Mouse (Mus musculus) MEL (cell line): Measurements from ENCODE around the gene Sf1. TPM values are rescaled to one million over a fixed set of nuclear protein-coding genes. Genes with fewer than 3 reads are reported as not detected.

Experiments used
- DNase-seq: peaks from one replicate; pipeline ENCODE4 v3.0.0; 2011; ENCODE audit warnings: low read depth, low spot score
- H3K27ac ChIP-seq: 2 replicates; pipeline ENCODE4 v1.5.1; 2012; ENCODE audit warnings: low read depth, mild to moderate bottlenecking, control low read depth, low read length, moderate library complexity; ENCODE audit not compliant: control insufficient read depth
- H3K27me3 ChIP-seq, 2 experiments: fragments of 150-350 bp in 1 of 2; sonication (generic) in 1 of 2; 2 replicates each; pipeline ENCODE4 v1.6.1; 2012; ENCODE audit warnings: low read length in 2 of 2, mild to moderate bottlenecking in 2 of 2, improper control_type of control experiment in 1 of 2, moderate library complexity in 1 of 2; ENCODE audit not compliant: insufficient read depth in 2 of 2, control insufficient read depth in 1 of 2
- H3K36me3 ChIP-seq, 2 experiments: 2 replicates each; pipeline ENCODE4 v1.6.1; 2012 to 2014; ENCODE audit warnings: low read length in 2 of 2, improper control_type of control experiment in 1 of 2, inconsistent platforms in 1 of 2, mild to moderate bottlenecking in 1 of 2; ENCODE audit not compliant: insufficient read depth in 2 of 2, control insufficient read depth in 1 of 2
- H3K4me1 ChIP-seq, 2 experiments: fragments of 150-350 bp in 1 of 2; sonication (generic) in 1 of 2; 2 replicates each; pipeline ENCODE4 v1.6.1; 2012; ENCODE audit warnings: low read length in 2 of 2, improper control_type of control experiment in 1 of 2, mild to moderate bottlenecking in 1 of 2; ENCODE audit not compliant: insufficient read depth in 2 of 2, control insufficient read depth in 1 of 2
- H3K4me3 ChIP-seq, 2 experiments: fragments of 150-350 bp in 1 of 2; sonication (generic) in 1 of 2; 2 replicates each; pipeline ENCODE4 v1.5.1; 2012; ENCODE audit warnings: low read depth in 2 of 2, low read length in 2 of 2, mild to moderate bottlenecking in 2 of 2, moderate library complexity in 2 of 2, control low read depth in 1 of 2, improper control_type of control experiment in 1 of 2; ENCODE audit not compliant: control insufficient read depth in 1 of 2, insufficient read depth in 1 of 2
- H3K79me2 ChIP-seq: 2 replicates; pipeline ENCODE4 v1.6.1; 2012; ENCODE audit warnings: mild to moderate bottlenecking, low read length, moderate library complexity; ENCODE audit not compliant: control insufficient read depth, poor library complexity, insufficient read depth
- H3K9ac ChIP-seq: 2 replicates; pipeline ENCODE4 v1.6.1; 2012; ENCODE audit warnings: low read depth, mild to moderate bottlenecking, control low read depth, low read length, moderate library complexity; ENCODE audit not compliant: control insufficient read depth, poor library complexity, severe bottlenecking
- H3K9me3 ChIP-seq: fragments of 150-350 bp; sonication (generic); replicated peaks from 2 replicates; pipeline ENCODE4 v1.6.1; 2012; ENCODE audit warnings: mild to moderate bottlenecking, low read length, improper control_type of control experiment, moderate library complexity; ENCODE audit not compliant: insufficient read depth
- CHD2 ChIP-seq: IDR thresholded peaks from 2 replicates; pipeline ENCODE4 v1.6.1; 2011; ENCODE audit warnings: low read length, improper control_type of control experiment
- CTCF ChIP-seq, 3 experiments: IDR thresholded peaks in 2 of 3; conservative IDR thresholded peaks in 1 of 3; 2 replicates each; pipeline ENCODE4 v1.5.1; 2011 to 2012; ENCODE audit warnings: low read length in 3 of 3, low read depth in 2 of 3, mild to moderate bottlenecking in 2 of 3, improper control_type of control experiment in 1 of 3, inconsistent platforms in 1 of 3, mixed read lengths in 1 of 3, moderate library complexity in 1 of 3; ENCODE audit not compliant: control insufficient read depth in 1 of 3, insufficient read depth in 1 of 3, poor library complexity in 1 of 3, severe bottlenecking in 1 of 3
- E2F4 ChIP-seq: IDR thresholded peaks from 2 replicates; pipeline ENCODE4 v1.6.1; 2011; ENCODE audit warnings: low read depth, low read length, improper control_type of control experiment, borderline replicate concordance
- EP300 ChIP-seq, 2 experiments: IDR thresholded peaks; 2 replicates each; pipeline ENCODE4 v1.6.1; 2011; ENCODE audit warnings: improper control_type of control experiment in 2 of 2, low read length in 2 of 2, low read depth in 1 of 2, mild to moderate bottlenecking in 1 of 2
- ETS1 ChIP-seq: IDR thresholded peaks from 2 replicates; pipeline ENCODE4 v1.6.1; 2012; ENCODE audit warnings: low read depth, mild to moderate bottlenecking, inconsistent platforms, low read length, improper control_type of control experiment, moderate library complexity
- GABPA ChIP-seq: IDR thresholded peaks from 2 replicates; pipeline ENCODE4 v1.6.1; 2012; ENCODE audit warnings: low read depth, mild to moderate bottlenecking, inconsistent platforms, low read length, improper control_type of control experiment, moderate library complexity
- GATA1 ChIP-seq: IDR thresholded peaks from 2 replicates; pipeline ENCODE4 v1.6.1; 2011; ENCODE audit warnings: low read depth, low read length, improper control_type of control experiment
- HCFC1 ChIP-seq: IDR thresholded peaks from 2 replicates; pipeline ENCODE4 v1.6.1; 2012; ENCODE audit warnings: low read depth, mild to moderate bottlenecking, inconsistent platforms, low read length, improper control_type of control experiment, moderate library complexity
- JUND ChIP-seq: IDR thresholded peaks from 2 replicates; pipeline ENCODE4 v1.6.1; 2011; ENCODE audit warnings: low read depth, mild to moderate bottlenecking, improper control_type of control experiment, low read length
- MAFK ChIP-seq: IDR thresholded peaks from 2 replicates; pipeline ENCODE4 v1.6.1; 2011; ENCODE audit warnings: low read depth, mild to moderate bottlenecking, low read length, improper control_type of control experiment, borderline replicate concordance
- MAX ChIP-seq: IDR thresholded peaks from 2 replicates; pipeline ENCODE4 v1.6.1; 2011; ENCODE audit warnings: low read length, improper control_type of control experiment
- MEF2A ChIP-seq: IDR thresholded peaks from 2 replicates; pipeline ENCODE4 v1.6.1; 2014; ENCODE audit warnings: low read depth, mild to moderate bottlenecking, inconsistent platforms, low read length, improper control_type of control experiment; ENCODE audit not compliant: poor library complexity, insufficient replicate concordance, severe bottlenecking; ENCODE audit errors: extremely low read depth
- MXI1 ChIP-seq: IDR thresholded peaks from 2 replicates; pipeline ENCODE4 v1.6.1; 2011; ENCODE audit warnings: mild to moderate bottlenecking, low read depth, low read length, improper control_type of control experiment
- MYB ChIP-seq: IDR thresholded peaks from 2 replicates; pipeline ENCODE4 v1.6.1; 2011; ENCODE audit warnings: mild to moderate bottlenecking, low read depth, low read length, improper control_type of control experiment
- MYC ChIP-seq: IDR thresholded peaks from 2 replicates; pipeline ENCODE4 v1.6.1; 2011; ENCODE audit warnings: low read depth, mild to moderate bottlenecking, low read length, improper control_type of control experiment, moderate library complexity
- NELFE ChIP-seq: IDR thresholded peaks from 2 replicates; pipeline ENCODE4 v1.6.1; 2011; ENCODE audit warnings: low read depth, low read length, improper control_type of control experiment
- NRF1 ChIP-seq: IDR thresholded peaks from 2 replicates; pipeline ENCODE4 v1.6.1; 2014; ENCODE audit warnings: low read depth, mild to moderate bottlenecking, inconsistent platforms, low read length, improper control_type of control experiment, moderate library complexity; ENCODE audit not compliant: poor library complexity, insufficient read depth, severe bottlenecking
- POLR2A ChIP-seq, 2 experiments: IDR thresholded peaks; 2 replicates each; pipeline ENCODE4 v1.6.1; 2011 to 2012; ENCODE audit warnings: low read length in 2 of 2, mild to moderate bottlenecking in 2 of 2, control low read depth in 1 of 2, improper control_type of control experiment in 1 of 2, low read depth in 1 of 2, moderate library complexity in 1 of 2; ENCODE audit not compliant: control insufficient read depth in 1 of 2, insufficient read depth in 1 of 2, poor library complexity in 1 of 2
- POLR2AphosphoS2 ChIP-seq: IDR thresholded peaks from 2 replicates; pipeline ENCODE4 v1.6.1; 2011; ENCODE audit warnings: low read length, improper control_type of control experiment
- POLR2AphosphoS5 ChIP-seq: IDR thresholded peaks from 2 replicates; pipeline ENCODE4 v1.6.1; 2012; ENCODE audit warnings: low read depth, borderline replicate concordance, mild to moderate bottlenecking, inconsistent platforms, low read length, moderate library complexity, mixed read lengths
- RCOR1 ChIP-seq: IDR thresholded peaks from 2 replicates; pipeline ENCODE4 v1.6.1; 2012; ENCODE audit warnings: low read depth, mild to moderate bottlenecking, inconsistent platforms, low read length, improper control_type of control experiment
- SIN3A ChIP-seq: IDR thresholded peaks from 2 replicates; pipeline ENCODE4 v1.6.1; 2012; ENCODE audit warnings: low read length, improper control_type of control experiment, inconsistent platforms
- SMC3 ChIP-seq: IDR thresholded peaks from 2 replicates; pipeline ENCODE4 v1.6.1; 2011; ENCODE audit warnings: low read depth, low read length, improper control_type of control experiment
- TAL1 ChIP-seq: IDR thresholded peaks from 2 replicates; pipeline ENCODE4 v1.6.1; 2012; ENCODE audit warnings: mild to moderate bottlenecking, inconsistent platforms, low read length, moderate library complexity, mixed read lengths
- TBP ChIP-seq: IDR thresholded peaks from 2 replicates; pipeline ENCODE4 v1.8.0; 2011; ENCODE audit warnings: low read depth, low read length, improper control_type of control experiment
- TCF12 ChIP-seq: IDR thresholded peaks from 2 replicates; pipeline ENCODE4 v1.6.1; 2014; ENCODE audit warnings: low read depth, mild to moderate bottlenecking, inconsistent platforms, low read length, improper control_type of control experiment, moderate library complexity
- UBTF ChIP-seq: IDR thresholded peaks from 2 replicates; pipeline ENCODE4 v1.6.1; 2012; ENCODE audit warnings: low read depth, mild to moderate bottlenecking, inconsistent platforms, low read length, improper control_type of control experiment, moderate library complexity, borderline replicate concordance; ENCODE audit not compliant: insufficient read depth
- USF1 ChIP-seq: IDR thresholded peaks from 2 replicates; pipeline ENCODE4 v1.6.1; 2014; ENCODE audit warnings: low read depth, mild to moderate bottlenecking, inconsistent platforms, low read length, improper control_type of control experiment, moderate library complexity
- ZC3H11A ChIP-seq: IDR thresholded peaks from 2 replicates; pipeline ENCODE4 v1.6.1; 2012; ENCODE audit warnings: low read depth, mild to moderate bottlenecking, inconsistent platforms, low read length, improper control_type of control experiment
- ZKSCAN1 ChIP-seq: IDR thresholded peaks from 2 replicates; pipeline ENCODE4 v1.6.1; 2012; ENCODE audit warnings: low read depth, mild to moderate bottlenecking, inconsistent platforms, low read length, improper control_type of control experiment, moderate library complexity
- ZMIZ1 ChIP-seq: IDR thresholded peaks from 2 replicates; pipeline ENCODE4 v1.6.1; 2012; ENCODE audit warnings: low read depth, mild to moderate bottlenecking, inconsistent platforms, low read length, improper control_type of control experiment, moderate library complexity
- ZNF384 ChIP-seq: IDR thresholded peaks from 2 replicates; pipeline ENCODE4 v1.6.1; 2012; ENCODE audit warnings: low read depth, mild to moderate bottlenecking, inconsistent platforms, low read length, improper control_type of control experiment
- polyA plus RNA-seq, 2 experiments: library from polyadenylated mRNA; stranded (reverse) in 1 of 2; unstranded in 1 of 2; fragments of >175 nt in 1 of 2; fragments of >200 nt in 1 of 2; gene quantifications; 2 replicates each; pipeline versions ENCODE4 v1.2.1 to v1.2.4; 2012; ENCODE audit warnings: low replicate concordance in 2 of 2, low read depth in 1 of 2; ENCODE audit not compliant: insufficient read length in 2 of 2, insufficient read depth in 1 of 2, missing spikeins in 1 of 2
- total RNA-seq: library from RNA; depleted of rRNA; stranded (reverse); fragments of 300-350 nt; gene quantifications from 2 replicates; pipeline ENCODE4 v1.2.3, GENCODE M21; 2012

Sf1 gene
- total and polyA plus RNA-seq, 3 experiments, result 65.7 to 245 (median 211) TPM

DNA sequence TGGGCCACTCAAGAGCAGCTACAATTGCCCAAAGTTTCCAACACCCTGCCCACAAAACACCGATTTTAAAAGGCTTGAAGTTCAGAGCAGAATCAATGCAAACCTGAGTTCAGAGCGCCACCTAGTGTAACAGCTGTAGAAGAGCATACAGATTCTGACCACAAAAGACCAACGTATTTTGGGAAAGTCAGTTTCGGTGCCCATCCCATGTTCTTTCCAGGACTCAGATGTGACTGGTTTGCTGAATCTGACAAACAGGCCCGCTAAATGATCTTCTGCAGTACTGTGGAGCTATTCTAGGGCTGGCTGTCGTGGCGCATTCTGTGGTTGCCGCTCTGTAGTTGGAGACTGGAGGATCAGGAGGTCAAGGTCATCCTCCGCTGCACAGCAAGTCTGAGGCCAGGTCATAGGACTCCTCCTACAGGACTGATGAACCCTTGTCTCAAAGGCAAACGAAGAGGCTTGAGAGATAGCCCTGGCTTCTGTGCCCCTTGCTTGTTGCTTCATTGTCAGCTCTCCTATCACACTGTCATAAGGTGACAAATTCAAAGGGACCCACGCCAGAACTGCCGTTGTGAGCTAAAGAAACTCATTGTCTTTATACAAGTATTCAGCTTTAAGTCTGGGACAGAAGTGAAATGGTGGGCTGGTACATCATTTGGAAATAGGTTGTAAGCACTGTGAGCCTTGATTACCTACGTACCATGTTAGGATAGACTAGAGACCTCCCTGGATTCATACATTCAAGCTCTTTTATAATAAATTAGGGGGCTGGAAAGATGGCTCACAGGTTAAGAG, 31.6 kb upstream of the Sf1 start (continued):
- TF ChIP-seq POLR2AphosphoS5 (no peak), NRF1 (no peak)

DNA sequence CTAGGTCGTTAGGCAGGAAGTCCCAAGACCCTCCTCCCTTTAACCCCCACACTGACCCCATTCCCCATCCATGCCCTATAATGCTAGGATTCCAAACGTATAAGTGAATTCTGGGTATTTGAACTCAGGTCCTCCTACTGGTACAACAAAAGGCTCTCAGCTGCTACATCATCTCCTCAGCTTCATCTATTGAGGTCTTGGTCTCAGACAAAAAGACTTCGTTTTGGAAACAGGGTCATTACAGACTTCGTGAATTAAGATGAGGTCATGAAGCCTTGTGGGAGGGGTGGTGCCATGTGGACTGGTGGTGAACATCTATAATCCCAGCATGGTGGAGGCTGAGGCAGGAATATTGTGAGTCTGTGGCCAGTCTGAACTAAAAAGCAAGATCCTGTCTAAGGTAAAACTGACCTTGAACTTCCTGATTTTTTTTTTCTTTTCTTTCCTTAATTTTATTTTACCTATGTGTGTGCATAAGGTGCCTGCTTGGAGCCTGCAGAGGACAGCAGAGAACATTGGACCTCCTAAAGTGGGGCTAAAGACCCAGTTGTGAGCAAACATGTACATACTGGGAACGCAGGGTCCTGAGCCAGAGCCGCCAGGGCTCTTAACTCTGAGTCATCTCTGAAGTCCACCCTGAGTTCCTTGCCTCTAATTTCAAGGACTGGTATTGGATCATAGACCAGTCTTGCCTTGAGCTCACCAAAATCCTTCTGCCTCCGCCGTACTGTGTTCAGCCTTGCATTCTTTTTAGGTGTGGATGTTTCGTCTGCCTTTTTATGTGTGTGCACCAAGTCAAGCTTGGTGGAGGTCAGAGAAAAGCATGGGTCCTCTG, 29.5 kb upstream of the Sf1 start:
- Histone ChIP-seq H3K4me1 (peaks cover 3 to 15% of the 10 kb centered on the region in 2 experiments), H3K9ac (peak overlapping the region; percentile 81), H3K27ac (peak overlapping the region; percentile 74), H3K36me3 (peaks cover 0 to 11% of the 10 kb centered on the region in 2 experiments; a peak in 2 of 4 replicates), H3K9me3 (no peaks in the 10 kb centered on the region), H3K4me3 (peak overlapping the region; percentile 45 to 72), H3K79me2 (peaks cover 14% of the 10 kb centered on the region), H3K27me3 (no peaks in the 10 kb centered on the region)
- peak; percentile 52 for DNase-seq
- TF ChIP-seq TAL1 (no peak), MAFK (no peak), ZKSCAN1 (no peak), POLR2A (IDR thresholded peaks at IDR 0.05; ENCODE audit: control insufficient read depth in 1 of 2, insufficient read depth in 1 of 2, low read depth in 1 of 2, low read length in 2 of 2, poor library complexity in 1 of 2) (no peak), NELFE (no peak), GATA1 (no peak), SIN3A (no peak), ZMIZ1 (no peak), ETS1 (no peak), RCOR1 (no peak), NRF1 (no peak), HCFC1 (no peak), MYC (no peak), TBP (no peak), USF1 (no peak), JUND (no peak), UBTF (0 out of 2 replicates have a peak, but pooled peaks have one; percentile 35), MAX (0 out of 2 replicates have a peak, but pooled peaks have one; percentile 72), ZC3H11A (no peak), MYB (no peak), EP300 (IDR thresholded peaks at IDR 0.05; ENCODE audit: low read depth in 1 of 2, low read length in 2 of 2) (no peak), MXI1 (no peak), TCF12 (no peak), POLR2AphosphoS5 (no peak), GABPA (no peak), E2F4 (no peak), SMC3 (no peak), POLR2AphosphoS2 (no peak), MEF2A (no peak), CHD2 (no peak), CTCF (IDR thresholded peaks at IDR 0.05 in 2 of 3, conservative IDR thresholded peaks at IDR 0.05 in 1 of 3; ENCODE audit: control insufficient read depth in 1 of 3, insufficient read depth in 1 of 3, low read depth in 2 of 3, low read length in 3 of 3, poor library complexity in 1 of 3, severe bottlenecking in 1 of 3) (no peak), ZNF384 (peak; percentile 43; the same call in 1 of the 2 replicates)
